Mouse (Mus musculus) left cerebral cortex, adult 9 months (tissue): Measurements from ENCODE around the gene Commd1.

Source experiments
- DNase-seq, 2 experiments: peaks; one replicate each; pipeline ENCODE4 v3.0.0; 2022; ENCODE audit warnings: low spot score in 2 of 2

Commd1 gene

GRCm38 (mm10) chr11:22981984-22982757 is at the start of gene Commd1, which contains the start of gene Gm28048:
TSS of gene Commd1 (minus strand) at chr11:22982382.
TSS of gene Gm28048 (minus strand) at chr11:22982090.
- peak; percentile 85 to 96 for DNase-seq

DNA sequence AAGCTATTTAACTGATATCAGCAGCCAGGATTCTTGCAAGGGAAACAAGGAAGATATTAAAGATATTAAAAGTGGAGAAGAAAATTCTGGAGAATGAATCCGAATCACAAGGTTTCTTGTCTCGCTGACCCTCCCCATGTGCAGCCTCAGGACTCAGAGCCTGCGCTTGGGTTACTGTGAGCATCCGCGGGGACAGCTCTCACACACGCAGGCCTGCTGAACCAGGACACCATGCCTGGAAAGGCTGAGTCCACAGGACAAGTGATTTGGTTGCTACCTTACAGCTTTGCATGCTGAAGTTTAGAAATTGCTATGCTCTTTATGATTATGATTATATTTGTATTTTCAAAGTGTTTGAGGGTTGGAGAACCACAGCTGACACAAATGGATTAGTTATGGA is 47.2 kb upstream of the Commd1 start:
- DNase-seq, result no peak

GRCm38 (mm10) chr11:23028957-23029356 is 46.8 kb upstream of the Commd1 start:
- DNase-seq, result no peak

DNA sequence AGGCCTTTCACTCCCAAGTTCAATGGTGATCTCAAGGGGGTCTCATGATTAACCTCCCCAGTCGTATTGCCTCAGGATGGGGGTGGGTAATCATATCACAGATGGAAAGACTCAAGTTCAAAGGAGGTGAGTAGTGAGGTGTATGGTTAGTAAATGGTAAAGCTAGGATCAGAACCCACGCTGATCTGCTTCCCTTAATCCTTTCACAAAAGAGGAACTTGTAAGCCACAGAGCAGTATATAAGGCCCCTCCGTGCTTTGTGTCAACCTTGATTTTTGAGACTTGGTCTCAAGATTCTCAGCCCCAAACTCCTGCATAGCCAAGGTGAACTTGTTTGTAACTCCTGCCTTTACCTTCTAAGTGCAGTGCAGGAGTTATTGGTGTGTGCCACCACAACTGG is 42.0 kb upstream of the Commd1 start:
- no peak for DNase-seq

DNA sequence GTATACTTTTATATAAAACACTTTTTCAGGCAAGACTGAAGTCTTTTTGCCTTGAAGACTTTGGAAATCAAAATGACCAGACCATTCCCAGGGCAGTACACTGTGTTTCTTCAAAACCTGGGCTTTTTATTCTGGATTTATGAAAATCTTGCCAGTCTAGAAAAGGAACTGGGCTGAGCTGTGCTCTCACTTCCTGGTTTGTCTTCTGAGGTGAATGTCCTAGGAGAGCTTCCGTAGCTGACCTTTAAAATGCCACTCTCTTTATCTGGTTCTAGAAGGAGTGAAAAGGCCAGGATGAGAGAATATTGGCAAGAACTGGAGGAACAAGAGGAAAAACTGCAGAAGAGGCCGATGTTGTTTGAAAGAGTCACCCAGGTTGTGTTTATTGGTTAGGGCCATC is 41.0 kb upstream of the Commd1 start:
- DNase-seq, result no peak

DNA sequence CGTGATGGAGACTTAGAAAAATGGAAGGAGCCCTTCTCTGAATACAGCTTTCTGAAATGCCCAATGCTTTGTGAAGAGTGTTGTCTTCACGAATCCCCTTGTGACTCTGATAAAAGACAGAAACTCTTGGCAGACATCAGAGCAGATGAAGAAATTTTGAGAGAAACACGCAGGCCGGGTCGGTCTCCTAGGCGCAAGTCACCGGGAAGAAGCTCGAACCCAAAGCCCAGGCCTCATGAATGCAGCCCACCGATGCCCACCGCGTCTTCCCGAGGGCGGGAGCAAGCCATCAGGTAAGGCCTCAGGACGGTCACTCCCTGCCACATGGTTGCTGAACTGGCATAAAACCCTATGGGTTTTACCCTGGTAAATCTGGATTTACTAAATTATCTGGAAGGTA is 38.7 kb upstream of the Commd1 start:
- no peak for DNase-seq

DNA sequence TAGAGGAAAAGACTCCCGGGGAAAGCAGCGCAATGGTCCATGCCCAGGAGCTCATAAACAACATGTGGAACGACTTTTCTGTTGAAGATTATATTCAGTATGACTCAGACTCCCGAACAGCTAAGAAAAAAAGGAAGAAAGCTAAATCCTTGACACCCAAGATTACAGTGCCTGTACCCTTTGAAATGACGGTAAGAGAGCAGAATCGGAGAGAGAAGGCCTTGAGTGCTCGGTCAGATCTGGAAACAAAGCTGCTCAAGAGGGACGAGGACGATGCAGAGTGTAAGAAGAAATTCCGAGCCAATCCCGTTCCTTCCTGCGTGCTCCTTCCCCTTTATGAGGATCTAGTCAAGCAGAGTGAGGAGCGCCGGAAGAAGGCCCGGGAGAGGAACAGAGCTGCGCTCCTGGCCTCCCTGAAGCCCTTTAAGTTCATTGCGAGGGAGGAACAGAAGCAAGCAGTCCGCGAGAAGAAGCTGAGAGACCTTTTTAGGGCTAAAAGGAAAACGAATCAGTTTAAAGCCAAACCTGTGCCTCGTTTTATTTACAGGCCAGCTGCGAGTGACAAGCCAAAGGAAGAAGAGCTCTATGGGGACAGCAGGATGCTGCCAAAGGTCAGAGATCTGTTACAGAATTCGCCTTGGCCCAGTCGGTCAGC is 38.1 kb upstream of the Commd1 start:
- no peak for DNase-seq

DNA sequence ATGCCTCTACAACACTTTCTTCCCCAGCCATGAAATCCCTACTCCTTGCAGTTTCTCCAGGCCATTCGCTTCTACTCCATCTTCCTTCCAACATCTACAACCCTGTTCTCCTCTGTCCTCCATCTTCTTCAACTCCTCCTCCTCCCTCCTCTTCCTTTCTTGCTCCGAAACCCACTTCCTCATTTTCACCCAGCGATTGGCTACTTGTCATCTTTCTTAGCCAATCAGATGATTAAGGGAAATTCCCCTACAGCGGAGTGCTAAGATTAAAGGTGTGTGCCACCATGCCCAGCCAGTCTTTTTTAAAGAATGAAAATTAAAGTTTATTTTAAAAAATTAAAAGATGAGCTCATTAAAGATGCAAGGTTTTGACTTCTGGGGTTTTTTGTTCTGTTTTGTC is 35.8 kb upstream of the Commd1 start:
- no peak for DNase-seq

DNA sequence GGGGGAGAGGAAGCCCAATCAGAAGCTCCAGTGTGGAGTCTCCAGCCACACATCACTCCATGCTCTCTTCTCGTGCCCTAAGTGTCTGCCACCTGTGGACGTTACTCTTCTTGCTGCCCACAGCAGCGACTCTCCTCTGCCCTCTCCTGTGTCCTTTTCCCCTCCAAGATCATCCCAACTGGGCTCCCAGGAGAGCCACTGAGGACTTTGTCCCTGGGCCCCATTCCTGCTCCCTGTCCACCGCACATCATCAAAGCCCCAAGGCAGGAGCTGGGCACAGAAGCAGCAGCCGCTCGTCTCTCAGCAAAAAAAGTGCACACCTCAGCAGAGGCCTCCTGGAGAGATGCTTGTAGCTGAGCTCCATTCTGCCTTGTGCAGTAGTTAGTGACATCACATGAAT is 32.8 kb upstream of the Commd1 start:
- no peak for DNase-seq

DNA sequence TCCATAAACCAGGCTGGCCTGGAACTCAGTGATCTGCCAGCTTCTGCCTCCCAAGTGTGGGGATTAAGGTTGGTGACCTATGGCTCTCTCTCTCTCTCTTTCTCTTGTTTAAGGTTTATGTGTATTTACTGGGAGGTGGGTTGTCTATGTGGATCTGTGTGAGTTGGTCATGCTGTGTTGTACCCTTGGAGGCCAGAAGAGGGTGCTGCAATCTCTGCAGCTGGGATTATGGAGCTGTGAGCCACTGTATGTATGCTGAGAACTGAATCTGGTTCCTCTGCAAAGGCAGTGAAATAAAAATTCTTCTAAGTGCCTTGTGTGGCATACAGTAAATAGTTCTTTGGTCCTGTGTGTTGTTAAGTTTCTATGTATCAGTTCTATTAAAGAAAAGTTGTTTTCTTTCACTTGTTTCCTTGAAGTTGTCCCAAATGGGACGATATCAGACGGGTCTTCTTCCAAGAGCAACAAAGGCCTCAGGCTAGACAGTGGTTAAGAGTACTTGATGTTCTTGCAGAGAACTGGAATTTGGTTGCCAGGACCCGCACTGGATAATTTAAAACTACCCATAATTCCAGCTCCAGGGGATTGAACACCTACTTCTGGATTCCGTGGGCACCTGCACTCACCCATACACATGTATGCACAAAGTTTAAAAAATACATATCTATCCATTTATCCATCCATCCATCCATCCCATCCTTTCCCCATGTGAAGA is 31.6 kb upstream of the Commd1 start:
- DNase-seq, result no peak

DNA sequence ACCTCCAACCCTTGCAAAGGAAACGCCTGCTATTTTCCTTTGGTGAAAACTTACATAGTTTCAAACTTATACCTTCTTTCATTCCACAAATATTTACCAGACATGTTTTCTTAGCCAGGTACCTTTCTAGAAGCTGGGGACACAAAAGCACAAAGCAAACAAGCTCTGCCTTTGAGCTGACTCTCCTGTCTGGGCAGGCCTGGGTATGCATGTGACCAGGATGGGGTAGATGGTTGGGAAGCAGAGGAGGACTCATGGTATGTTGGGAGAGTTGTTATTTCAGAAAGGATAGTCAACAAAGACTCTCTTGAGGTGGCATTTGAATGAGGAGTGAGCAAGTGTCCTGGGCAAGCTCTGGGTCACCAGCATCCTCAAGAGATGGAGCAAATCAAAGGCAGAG is 30.9 kb upstream of the Commd1 start:
- no peak for DNase-seq

GRCm38 (mm10) chr11:23008824-23009200 is 26.6 kb upstream of the Commd1 start:
- no peak for DNase-seq

DNA sequence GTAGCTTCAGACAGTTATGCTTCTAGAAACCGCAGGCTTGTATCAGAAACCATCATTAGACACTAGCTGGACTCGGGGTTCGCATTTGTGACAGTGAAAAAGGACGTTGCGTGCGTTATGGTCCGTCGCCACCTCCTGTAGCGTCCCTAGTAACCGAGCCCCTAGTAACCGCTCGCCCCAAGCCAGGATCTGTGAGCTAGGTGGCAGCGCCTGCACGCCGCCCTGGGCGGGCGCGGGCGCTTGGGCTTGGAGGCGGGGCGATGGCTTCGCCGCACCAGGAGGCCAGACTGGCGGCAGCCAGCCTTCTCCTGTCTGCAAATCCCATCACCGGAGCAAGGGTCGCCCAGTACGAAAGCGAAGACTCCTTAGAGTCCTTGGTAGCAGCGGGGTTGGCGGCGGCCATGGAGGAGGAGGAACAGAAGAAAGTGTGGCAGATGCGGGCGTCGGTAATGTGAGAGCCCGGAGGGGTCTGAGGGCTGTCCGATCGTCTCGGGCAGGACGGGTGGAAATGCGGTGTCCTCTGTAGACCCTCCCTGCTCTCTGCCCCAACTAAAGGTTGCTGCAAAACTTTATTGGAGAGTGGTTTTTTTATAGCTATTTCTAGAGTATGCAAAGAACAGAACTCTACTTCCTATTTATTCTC is 26.1 kb upstream of the Commd1 start:
- DNase-seq, result peak; percentile 33 to 82

- peak; percentile 89 to 93 for DNase-seq
Measured at GRCm38 (mm10) chr11:23007481-23008180, 25.4 kb upstream of the Commd1 start, which contains the start of gene Fam161a. TSS of gene Fam161a (plus strand) at chr11:23007531.

DNA sequence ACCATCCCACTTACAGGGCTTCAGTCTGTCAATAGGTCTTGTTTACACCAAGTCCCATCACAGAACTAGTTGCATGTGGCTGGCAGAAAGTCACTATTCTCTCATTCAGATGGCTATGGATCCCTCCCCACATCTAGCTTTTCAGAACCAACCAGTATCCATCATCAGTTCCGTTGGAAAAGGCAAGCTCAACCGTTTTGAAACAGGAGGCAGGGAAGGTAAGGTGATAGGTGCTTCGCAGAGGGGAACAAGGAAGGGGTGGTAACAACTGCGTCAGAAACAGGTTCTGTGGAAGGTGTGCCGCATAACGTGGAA is 24.9 kb upstream of the Commd1 start:
- DNase-seq, result no peak

- DNase-seq, result no peak
Measured at GRCm38 (mm10) chr11:23005276-23005675, 23.1 kb upstream of the Commd1 start.

DNA sequence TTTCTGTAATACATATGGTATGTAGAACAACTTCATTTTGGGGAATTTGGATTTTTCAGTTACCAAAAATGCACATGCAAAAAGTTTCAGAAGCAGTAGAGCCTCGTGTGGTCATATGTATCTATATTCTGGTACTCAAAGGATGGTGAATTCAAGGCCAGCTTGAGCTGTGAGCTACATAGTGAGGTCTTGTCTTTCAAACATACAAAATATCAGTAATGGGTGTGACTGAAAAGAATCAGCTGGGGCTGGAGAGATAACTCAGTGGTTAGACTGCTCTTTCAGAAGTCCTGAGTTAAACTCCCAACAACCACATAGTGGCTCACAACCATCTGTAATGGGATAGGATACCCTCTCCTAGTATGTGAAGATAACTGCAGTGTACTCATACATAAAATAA is 16.1 kb upstream of the Commd1 start:
- no peak for DNase-seq

GRCm38 (mm10) chr11:22995461-22995860 is 13.3 kb upstream of the Commd1 start:
- DNase-seq, result no peak

DNA sequence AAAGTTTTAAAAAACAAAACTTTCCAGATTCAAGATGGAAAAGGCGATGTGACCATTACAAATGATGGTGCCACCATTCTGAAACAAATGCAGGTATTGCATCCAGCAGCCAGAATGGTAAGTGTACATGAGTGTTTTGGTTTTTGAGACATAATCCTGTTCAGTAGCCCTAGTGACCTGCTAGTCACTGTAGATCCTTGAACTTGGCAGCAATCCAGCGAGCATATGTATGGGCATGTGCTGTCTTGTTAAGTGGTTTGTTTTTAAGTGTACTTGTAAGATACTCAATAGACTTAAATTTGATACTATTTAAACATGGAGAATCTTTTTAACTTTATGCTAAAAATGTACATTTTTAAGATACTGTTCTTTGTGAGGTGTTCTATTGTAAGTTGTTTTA is 12.1 kb upstream of the Commd1 start:
- no peak for DNase-seq

DNA sequence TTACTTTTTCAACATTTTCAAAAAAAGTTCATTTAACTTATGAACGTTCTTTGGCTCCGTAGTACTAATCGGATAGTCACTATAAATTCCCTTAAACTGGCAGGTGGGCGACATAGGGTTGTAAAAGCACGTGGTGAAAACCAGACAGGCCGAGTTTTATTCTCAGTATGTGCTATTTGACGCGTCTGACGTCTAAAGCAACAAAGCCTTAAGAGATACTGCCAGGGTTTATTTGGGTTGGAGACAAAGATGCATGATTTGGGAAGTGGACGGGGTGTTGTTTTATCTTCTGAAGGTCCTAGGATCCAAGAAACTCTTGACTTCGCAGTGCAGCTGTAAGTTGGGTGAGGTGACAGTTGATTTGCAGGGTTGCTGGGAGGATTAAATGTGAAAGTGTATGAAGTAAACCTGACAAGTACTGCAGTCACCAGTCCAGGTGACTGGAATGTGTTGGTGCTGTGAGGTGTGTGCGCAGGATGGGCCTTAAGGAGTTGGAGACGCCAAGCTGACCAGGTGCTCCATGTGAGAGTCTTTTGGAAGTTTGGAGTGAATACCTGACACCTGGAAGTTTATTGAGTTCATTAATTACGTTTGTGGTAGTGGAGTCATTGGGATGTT is 9.1 kb upstream of the Commd1 start:
- DNase-seq, result no peak

DNA sequence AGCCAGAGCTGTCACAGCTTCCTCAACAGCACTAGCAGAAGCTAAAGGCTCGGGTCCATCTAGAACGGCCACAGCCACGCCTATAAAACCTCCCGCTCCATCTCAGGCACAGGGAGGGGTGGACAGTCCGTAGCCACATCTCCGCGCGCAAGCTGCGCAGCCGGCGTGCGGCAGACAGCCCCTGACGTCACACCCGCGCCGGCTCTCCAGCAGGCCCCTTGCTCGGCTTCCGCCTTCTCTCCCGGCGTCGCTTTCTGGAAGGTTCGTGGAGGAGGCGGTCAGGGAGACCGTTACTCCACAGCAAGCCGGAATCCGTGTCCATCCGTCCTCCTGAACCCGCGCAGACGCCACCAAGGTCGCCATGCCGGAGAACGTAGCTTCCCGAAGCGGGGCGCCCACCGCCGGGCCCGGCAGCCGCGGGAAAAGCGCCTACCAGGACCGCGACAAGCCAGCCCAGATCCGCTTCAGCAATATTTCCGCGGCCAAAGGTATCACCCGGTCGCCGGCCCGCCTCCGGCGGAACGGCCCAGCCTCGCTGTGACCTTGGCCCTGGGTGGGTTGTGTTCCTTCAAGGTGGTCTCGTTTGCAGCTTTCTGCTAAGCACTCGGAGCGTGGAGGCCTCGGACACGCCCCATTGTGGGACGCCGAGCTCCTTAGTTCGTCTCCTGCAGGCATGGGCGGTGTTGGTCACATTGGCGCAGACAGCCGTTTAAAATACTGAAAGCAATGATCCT is 8.4 kb upstream of the Commd1 start, which contains the start of gene Cct4:
Cct4 (plus strand) TSS at position 127 of the 734 bp plus-strand sequence.
- DNase-seq, result peak; percentile 76 to 93
